Mouse (Mus musculus) liver, adult 2 months (tissue): ENCODE measurements around the gene Isl2. TPM values are rescaled to one million over a fixed set of nuclear protein-coding genes. Genes with fewer than 3 reads are reported as not detected.

Source experiments
- DNase-seq: peaks from one replicate; pipeline ENCODE4 v3.0.0-alpha.2; 2011; ENCODE audit warnings: low read depth, low spot score; ENCODE audit errors: extremely low read depth
- H3K27ac ChIP-seq: fragments of 200-500 bp; replicated peaks from 2 replicates; pipeline ENCODE4 v1.5.1; 2012; ENCODE audit warnings: low read depth, mild to moderate bottlenecking, control low read depth, inconsistent platforms, low read length; ENCODE audit not compliant: insufficient read depth
- H3K27me3 ChIP-seq: fragments of 200-500 bp; 2 replicates; pipeline ENCODE4 v1.6.1; 2012; ENCODE audit warnings: mild to moderate bottlenecking, moderate library complexity, low read length, inconsistent platforms; ENCODE audit not compliant: control insufficient read depth, insufficient read depth
- H3K36me3 ChIP-seq: fragments of 200-500 bp; 2 replicates; pipeline ENCODE4 v1.6.1; 2012; ENCODE audit warnings: low read length, inconsistent platforms; ENCODE audit not compliant: control insufficient read depth, insufficient read depth
- H3K4me1 ChIP-seq: fragments of 200-500 bp; 2 replicates; pipeline ENCODE4 v1.6.1; 2011; ENCODE audit warnings: low read length; ENCODE audit not compliant: control insufficient read depth, insufficient read depth
- H3K4me3 ChIP-seq: fragments of 200-500 bp; 2 replicates; pipeline ENCODE4 v1.5.1; 2011; ENCODE audit warnings: low read depth, mild to moderate bottlenecking, control low read depth, low read length, moderate library complexity; ENCODE audit not compliant: insufficient read depth
- H3K79me2 ChIP-seq: fragments of 200-500 bp; 2 replicates; pipeline ENCODE4 v1.6.1; 2012; ENCODE audit warnings: inconsistent platforms, mild to moderate bottlenecking, low read length, moderate library complexity; ENCODE audit not compliant: control insufficient read depth, insufficient read depth
- H3K9ac ChIP-seq: fragments of 200-500 bp; 2 replicates; pipeline ENCODE4 v1.6.1; 2012; ENCODE audit warnings: low read depth, mild to moderate bottlenecking, control low read depth, inconsistent platforms, low read length
- CTCF ChIP-seq: fragments of 200-500 bp; IDR thresholded peaks from 2 replicates; pipeline ENCODE4 v1.5.1; 2011; ENCODE audit warnings: low read depth, low read length, control low read depth
- POLR2A ChIP-seq: fragments of 200-500 bp; IDR thresholded peaks from 2 replicates; pipeline ENCODE4 v1.6.1; 2011; ENCODE audit warnings: low read length, control low read depth; ENCODE audit not compliant: insufficient read depth; ENCODE audit errors: extremely low read depth
- WGBS: fragments of 180-500 bp; shearing (Covaris S2); methylation state at CpG from one replicate; pipeline ENCODE4 v1.1.7; 2018; 5-methylcytosine and 5-hydroxymethylcytosine counted together
- polyA plus RNA-seq: library from polyadenylated mRNA; depleted of rRNA; stranded (reverse); fragments of >200 nt; gene quantifications from 2 replicates; pipeline ENCODE4 v1.2.3, GENCODE M21; 2012; rRNA removed
- total RNA-seq: library from RNA; depleted of rRNA; stranded (reverse); fragments of >200 nt; gene quantifications from 2 replicates; pipeline ENCODE4 v1.2.3, GENCODE M21; 2014; rRNA removed

Gene Isl2
- total and polyA plus RNA-seq, 2 experiments, result not detected

- H3K4me1 ChIP-seq, result peaks cover 2% of the 10 kb centered on the region
- no peaks in the 10 kb centered on the region for H3K27me3 ChIP-seq
- no peak overlapping the region for H3K4me3 ChIP-seq
- no peaks in the 10 kb centered on the region; the same call in 1 of the 2 replicates for H3K36me3 ChIP-seq
- H3K79me2 ChIP-seq, result no peaks in the 10 kb centered on the region
- no peak overlapping the region for H3K27ac ChIP-seq
- TF ChIP-seq POLR2A (no peak), CTCF (no peak)
- no peak overlapping the region for H3K9ac ChIP-seq
- no peak for DNase-seq
- 96% methylated on average over 6 of the region's 6 CpGs for WGBS
Measured at GRCm38 (mm10) chr9:55586141-55586540, 47.7 kb downstream of the Isl2 start.

Other genes starting within 250 kb of the Isl2 start
- 24.2 and 24.7 TPM in 2 replicates for gene Nrg4, start 211.8 kb upstream of the Isl2 start, total RNA-seq
- 4.5 and 5.3 TPM in 2 replicates for gene Nrg4, start 211.8 kb upstream of the Isl2 start, polyA plus RNA-seq
- 1.5 TPM in 2 replicates for gene Tmem266, start 211.8 kb upstream of the Isl2 start, total RNA-seq
- gene Tmem266, start 211.8 kb upstream of the Isl2 start, polyA plus RNA-seq, result 1.5 and 1.7 TPM in 2 replicates
- gene Etfa, start 26.4 kb upstream of the Isl2 start, total RNA-seq, result 256 and 268 TPM in 2 replicates
- 187 and 220 TPM in 2 replicates for gene Etfa, start 26.4 kb upstream of the Isl2 start, polyA plus RNA-seq